8 mouse cellular contexts compared by ENCODE assay signal in genomic region chr7:123031211-123031743, GRCm38 (mm10).
DNase-seq lines count a peak whose midpoint lies in the region; ATAC-seq and TF ChIP-seq lines count a peak whose summit lies in the region.

No protein-coding gene starts in this region.

- no peaks in the 10 kb centered on the region for H3K79me2 ChIP-seq in CH12.LX (replicated peaks; ENCODE audit: control insufficient read depth, extremely low read depth, insufficient read depth, poor library complexity, severe bottlenecking)

- H3K27ac ChIP-seq in CH12.LX (ENCODE audit: insufficient read depth, low read depth) = no peak overlapping the region
- H3K27ac ChIP-seq in forebrain, embryonic 10.5 days = peak overlapping the region; percentile 85
- 0 out of 2 replicates have a peak overlapping the region, but pooled peaks have one; percentile 6 for H3K27ac ChIP-seq in kidney, adult 2 months (ENCODE audit: insufficient read depth, low read depth, low read length)
- H3K27ac ChIP-seq in limb, embryonic 14.5 days (replicated peaks; ENCODE audit: low read depth, low read length) = 0 out of 2 replicates have a peak overlapping the region, but pooled peaks have one; percentile 13

- in situ Hi-C loops in CH12.LX (cut with MboI; ENCODE audit: low pct_ligation_motif_present, low pct_unique_long_range_greater_than_20kb, low sequenced_read_pairs) = no loop called here

- WGBS in forebrain, embryonic 10.5 days = 6% methylated on average over 12 of the region's 12 CpGs
- WGBS in kidney, adult 2 months = 5% methylated on average over 12 of the region's 12 CpGs
- 4% methylated on average over 11 of the region's 12 CpGs for WGBS in limb, embryonic 14.5 days

- dilution Hi-C loops in CH12.LX (cut with MboI; ENCODE audit: extremely low pct_ligation_motif_present, extremely low pct_unique_long_range_greater_than_20kb, low sequenced_read_pairs) = no loop called here

- H3K36me3 ChIP-seq in CH12.LX (replicated peaks in 1 of 2; ENCODE audit: control insufficient read depth in 1 of 2, insufficient read depth in 1 of 2, low read length in 1 of 2) = no peaks in the 10 kb centered on the region
- H3K36me3 ChIP-seq in forebrain, embryonic 10.5 days (replicated peaks) = no peaks in the 10 kb centered on the region
- no peaks in the 10 kb centered on the region for H3K36me3 ChIP-seq in kidney, adult 2 months (ENCODE audit: control insufficient read depth, insufficient read depth, low read length)
- no peaks in the 10 kb centered on the region for H3K36me3 ChIP-seq in limb, embryonic 14.5 days (ENCODE audit: control insufficient read depth, insufficient read depth, low read length)

- no peak for TF ChIP-seq CTCF in CH12.LX (conservative IDR thresholded peaks at IDR 0.05 in 1 of 2, IDR thresholded peaks at IDR 0.05 in 1 of 2; ENCODE audit: low read depth in 2 of 2, low read length in 2 of 2)
- TF ChIP-seq CTCF in kidney, adult 2 months (conservative IDR thresholded peaks at IDR 0.05; ENCODE audit: insufficient read depth, insufficient read length, low read depth, low read length) = no peak

- no peaks in the 10 kb centered on the region for H3K27me3 ChIP-seq in CH12.LX (replicated peaks)
- peaks cover 27% of the 10 kb centered on the region for H3K27me3 ChIP-seq in forebrain, embryonic 10.5 days (ENCODE audit: poor library complexity, severe bottlenecking)
- H3K27me3 ChIP-seq in kidney, adult 2 months (replicated peaks; ENCODE audit: control insufficient read depth, insufficient read depth, low read length) = no peaks in the 10 kb centered on the region
- no peaks in the 10 kb centered on the region for H3K27me3 ChIP-seq in limb, embryonic 14.5 days (ENCODE audit: control insufficient read depth, insufficient read depth, low read length)

- ATAC-seq in limb, embryonic 14.5 days (ENCODE audit: low FRiP score, low read depth) = peak; percentile 76

- H3K4me3 ChIP-seq in CH12.LX (replicated peaks in 1 of 3; ENCODE audit: low read depth in 2 of 3, low read length in 2 of 3, poor library complexity in 1 of 3) = no peak overlapping the region
- peak overlapping the region; percentile 55 for H3K4me3 ChIP-seq in forebrain, embryonic 10.5 days
- H3K4me3 ChIP-seq in kidney, adult 2 months (ENCODE audit: insufficient read depth, low read depth, low read length) = peak overlapping the region; percentile 32
- peak overlapping the region; percentile 35 for H3K4me3 ChIP-seq in limb, embryonic 14.5 days (replicated peaks; ENCODE audit: low read length)

- no peak overlapping the region for H3K9ac ChIP-seq in CH12.LX (ENCODE audit: insufficient read depth, low read depth)
- H3K9ac ChIP-seq in limb, embryonic 14.5 days (ENCODE audit: low read depth, low read length, severe bottlenecking) = peak overlapping the region; percentile 38

- no peak for TF ChIP-seq EP300 in CH12.LX (IDR thresholded peaks at IDR 0.05; ENCODE audit: low read length)

- TF ChIP-seq RAD21 in CH12.LX (IDR thresholded peaks at IDR 0.05; ENCODE audit: low read depth, low read length) = no peak

- DNase-seq in CH12.LX (ENCODE audit: extremely low read depth) = no peak
- peak; percentile 64 for DNase-seq in brain, adult 2 months (ENCODE audit: low read depth, low spot score)
- DNase-seq in forebrain, embryonic 10.5 days (ENCODE audit: extremely low spot score, low spot score) = no peak
- peak; percentile 33 for DNase-seq in kidney, adult 2 months
- DNase-seq in limb, embryonic 14.5 days (ENCODE audit: low spot score) = no peak
- peak; percentile 28 for DNase-seq in right cerebral cortex, postnatal 25 days
- no peak for DNase-seq in gastrocnemius, postnatal 4 days (ENCODE audit: low spot score in 2 of 2)
- no peak for DNase-seq in thymus, postnatal 36 days

- no peak for TF ChIP-seq POLR2A in CH12.LX (IDR thresholded peaks at IDR 0.05; ENCODE audit: low read depth, low read length)
- no peak for TF ChIP-seq POLR2A in kidney, adult 2 months (IDR thresholded peaks at IDR 0.05; ENCODE audit: low read depth, low read length)
- TF ChIP-seq POLR2A in limb, embryonic 14.5 days (IDR thresholded peaks at IDR 0.05; ENCODE audit: borderline replicate concordance, extremely low read depth, insufficient read depth, insufficient read length) = no peak

- H3K9me3 ChIP-seq in CH12.LX (replicated peaks; ENCODE audit: low read length) = peaks cover 2% of the 10 kb centered on the region
- H3K9me3 ChIP-seq in forebrain, embryonic 10.5 days = no peaks in the 10 kb centered on the region
- no peaks in the 10 kb centered on the region for H3K9me3 ChIP-seq in limb, embryonic 14.5 days (ENCODE audit: control insufficient read depth, low read length)

- peaks cover 0 to 4% of the 10 kb centered on the region in 2 experiments; a peak in 1 of 4 replicates for H3K4me1 ChIP-seq in CH12.LX (ENCODE audit: control insufficient read depth in 1 of 2, insufficient read depth in 2 of 2)
- H3K4me1 ChIP-seq in forebrain, embryonic 10.5 days = peaks cover 30% of the 10 kb centered on the region
- no peaks in the 10 kb centered on the region for H3K4me1 ChIP-seq in kidney, adult 2 months (ENCODE audit: control insufficient read depth, insufficient read depth, low read length)
- peaks cover 8% of the 10 kb centered on the region for H3K4me1 ChIP-seq in limb, embryonic 14.5 days (ENCODE audit: control insufficient read depth, insufficient read depth, low read length)

- peak overlapping the region; percentile 79 for H3K4me2 ChIP-seq in CH12.LX (ENCODE audit: insufficient read depth, low read depth, poor library complexity, severe bottlenecking)
- H3K4me2 ChIP-seq in limb, embryonic 14.5 days (replicated peaks; ENCODE audit: low read depth, low read length, severe bottlenecking) = peak overlapping the region; percentile 70

TF ChIP-seq in CH12.LX, 34 proteins besides CTCF, POLR2A, EP300 and RAD21:
- TF ChIP-seq PAX5 (IDR thresholded peaks at IDR 0.05; ENCODE audit: low read length) (no peak), IRF4 (IDR thresholded peaks at IDR 0.05; ENCODE audit: low read depth, low read length) (no peak), USF2 (conservative IDR thresholded peaks at IDR 0.05; ENCODE audit: low read depth, low read length) (0 out of 2 replicates have a peak, but pooled peaks have one; percentile 5), JUN (IDR thresholded peaks at IDR 0.05; ENCODE audit: insufficient read depth, low read depth, low read length) (no peak), JUND (conservative IDR thresholded peaks at IDR 0.05; ENCODE audit: low read depth, low read length) (no peak), RCOR1 (conservative IDR thresholded peaks at IDR 0.05; ENCODE audit: low read depth, low read length) (no peak), MXI1 (IDR thresholded peaks at IDR 0.05; ENCODE audit: low read depth, low read length) (no peak), HCFC1 (IDR thresholded peaks at IDR 0.05; ENCODE audit: low read depth, low read length) (no peak), MEF2A (IDR thresholded peaks at IDR 0.05; ENCODE audit: borderline replicate concordance, low read depth, low read length) (no peak), POLR2AphosphoS2 (IDR thresholded peaks at IDR 0.05; ENCODE audit: low read depth, low read length) (no peak), MAFK (IDR thresholded peaks at IDR 0.05; ENCODE audit: insufficient replicate concordance, low read length) (no peak), MAX (IDR thresholded peaks at IDR 0.05; ENCODE audit: low read length) (no peak), ZNF384 (IDR thresholded peaks at IDR 0.05; ENCODE audit: low read depth, low read length) (no peak), KAT2A (IDR thresholded peaks at IDR 0.05; ENCODE audit: insufficient replicate concordance, low read length) (no peak), MAZ (IDR thresholded peaks at IDR 0.05; ENCODE audit: low read depth, low read length) (no peak), USF1 (IDR thresholded peaks at IDR 0.05; ENCODE audit: low read depth, low read length) (peak; percentile 49), ELF1 (IDR thresholded peaks at IDR 0.05; ENCODE audit: low read depth, low read length) (no peak), NELFE (IDR thresholded peaks at IDR 0.05; ENCODE audit: low read depth, low read length) (no peak), CHD1 (IDR thresholded peaks at IDR 0.05; ENCODE audit: low read depth, low read length) (no peak), SIN3A (IDR thresholded peaks at IDR 0.05; ENCODE audit: low read length) (no peak), GABPA (IDR thresholded peaks at IDR 0.05; ENCODE audit: insufficient replicate concordance, low read depth, low read length) (no peak), SMC3 (IDR thresholded peaks at IDR 0.05; ENCODE audit: low read depth, low read length) (no peak), BHLHE40 (IDR thresholded peaks at IDR 0.05; ENCODE audit: low read depth, low read length) (peak; percentile 26; the same call in 1 of the 2 replicates), TCF12 (IDR thresholded peaks at IDR 0.05; ENCODE audit: low read depth, low read length) (no peak), CHD2 (IDR thresholded peaks at IDR 0.05; ENCODE audit: low read length) (no peak)
TF ChIP-seq in CH12.LX: peak in this region for 3.

Comparison
In these comparisons a context has a peak if more than half of its experiments do, and no peak if none do; other contexts are left out.
1. DNase-seq: peak in brain, adult 2 months (single experiment), kidney, adult 2 months (single experiment) and right cerebral cortex, postnatal 25 days (single experiment); none in CH12.LX (single experiment), forebrain, embryonic 10.5 days (single experiment), limb, embryonic 14.5 days (single experiment), gastrocnemius, postnatal 4 days (0 of 2) and thymus, postnatal 36 days (0 of 2).
2. H3K4me3 ChIP-seq: peak in forebrain, embryonic 10.5 days (single experiment), kidney, adult 2 months (single experiment) and limb, embryonic 14.5 days (single experiment); none in CH12.LX (0 of 3).